Mouse (Mus musculus) thymus, adult 2 months (tissue): ENCODE data around the gene Cap2.

Source experiments
- CTCF ChIP-seq: fragments of 200-500 bp; IDR thresholded peaks from 2 replicates; pipeline ENCODE4 v1.5.1; 2012; ENCODE audit warnings: mild to moderate bottlenecking, control low read depth, low read length, moderate library complexity, borderline replicate concordance; ENCODE audit not compliant: control insufficient read depth, poor library complexity, insufficient read depth; ENCODE audit errors: extremely low read depth
- POLR2A ChIP-seq: fragments of 200-500 bp; IDR thresholded peaks from 2 replicates; pipeline ENCODE4 v1.6.1; 2012; ENCODE audit warnings: mild to moderate bottlenecking, low read length, control low read depth, moderate library complexity; ENCODE audit not compliant: control insufficient read depth, poor library complexity, insufficient read depth; ENCODE audit errors: extremely low read depth

DNA sequence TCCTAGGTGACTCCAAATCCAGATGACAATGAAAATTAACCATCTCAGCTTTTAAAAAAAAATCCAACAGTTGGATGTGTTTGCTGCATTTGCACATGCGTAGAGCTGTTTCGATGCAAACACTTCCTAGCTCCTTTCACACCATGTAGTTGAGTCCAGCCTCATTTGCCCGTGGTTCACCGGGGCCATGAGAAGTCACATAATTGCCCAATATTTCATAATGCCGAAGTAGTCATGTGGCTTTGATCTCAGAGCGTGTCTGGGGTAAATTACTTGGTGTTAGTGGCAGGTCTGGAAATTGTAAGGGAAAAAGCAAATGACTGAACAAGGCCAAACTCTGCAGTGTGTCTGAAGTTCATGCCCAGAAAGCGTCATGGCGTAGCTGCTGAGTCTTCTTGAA, 67.8 kb downstream of the Cap2 start:
- TF ChIP-seq CTCF (no peak), POLR2A (no peak)
